Mouse (Mus musculus): ENCODE results near the gene Grb14. TPM values are rescaled to one million over a fixed set of nuclear protein-coding genes. Genes with fewer than 3 reads are reported as not detected.

Grb14 gene
- polyA plus RNA-seq, 1 experiment from 2014 or later: 8.8 TPM

DNA sequence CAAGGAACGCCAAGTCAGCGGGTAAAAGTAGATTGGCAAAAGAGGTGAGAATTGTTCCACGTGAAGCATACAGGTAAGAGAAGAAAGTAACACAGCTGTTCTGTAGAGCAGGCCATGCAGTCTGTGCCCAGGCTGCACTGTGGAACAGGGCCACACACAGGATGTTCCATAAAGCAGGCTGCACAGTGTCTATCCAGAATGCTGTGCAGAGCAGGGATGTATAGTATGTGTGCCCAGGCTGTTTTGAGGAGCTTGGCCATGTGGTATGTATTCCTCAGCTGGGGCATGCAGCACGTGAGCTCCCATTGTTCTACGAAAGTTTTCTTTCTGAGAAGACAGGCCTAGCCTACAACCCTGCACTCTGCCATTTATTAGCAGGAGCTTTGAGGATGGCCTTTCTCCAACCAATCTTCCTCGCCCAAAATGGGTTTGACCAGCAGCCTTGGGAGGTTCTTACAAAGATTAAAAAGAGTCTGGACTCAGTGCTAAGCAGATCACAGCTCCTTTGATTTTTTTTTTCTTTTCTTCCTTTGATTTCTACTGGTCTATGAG lies 57.8 kb downstream of the Grb14 start:
- 84% methylated on average over 6 of the region's 6 CpGs for WGBS
- Histone ChIP-seq H3K9me3 (ENCODE audit: control insufficient read depth, low read length) (no peaks in the 10 kb centered on the region), H3K4me3 (ENCODE audit: low read depth, low read length) (no peak overlapping the region), H3K4me2 (ENCODE audit: low read depth) (no peak overlapping the region), H3K27me3 (ENCODE audit: control insufficient read depth, insufficient read depth, low read length) (no peaks in the 10 kb centered on the region), H3K4me1 (ENCODE audit: control insufficient read depth, insufficient read depth, low read length) (no peaks in the 10 kb centered on the region), H3K27ac (ENCODE audit: low read depth, low read length) (no peak overlapping the region), H3K36me3 (ENCODE audit: control insufficient read depth, insufficient read depth, low read length) (no peaks in the 10 kb centered on the region), H3K9ac (ENCODE audit: low read length) (no peak overlapping the region)
- DNase-seq (ENCODE audit: low spot score) (no peak), ATAC-seq (ENCODE audit: insufficient read depth, low FRiP score, low TSS enrichment) (no peak)

DNA sequence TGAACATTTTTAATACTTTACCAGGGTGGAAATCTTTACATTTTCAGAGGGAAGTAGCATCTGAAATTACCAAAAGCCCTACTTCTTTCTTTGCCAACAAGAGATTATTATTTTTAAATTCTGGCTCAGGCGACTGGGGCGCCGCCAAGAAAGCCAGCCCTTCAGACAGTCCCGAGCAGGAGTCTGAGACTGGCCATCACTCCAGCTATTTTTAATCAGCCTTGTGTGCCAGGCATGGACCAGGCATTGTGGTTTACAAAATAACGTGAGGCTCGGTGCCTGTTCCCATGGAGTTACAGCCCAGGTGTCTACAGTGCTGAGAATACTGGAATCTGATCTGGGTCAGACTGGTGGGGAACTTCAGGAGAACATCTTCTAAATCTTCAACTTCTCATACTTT lies 58.5 kb downstream of the Grb14 start:
- H3K4me2 ChIP-seq (ENCODE audit: low read depth): no peak overlapping the region
- H3K27ac ChIP-seq (ENCODE audit: low read depth, low read length): no peak overlapping the region
- DNase-seq (ENCODE audit: low spot score): no peak
- H3K9me3 ChIP-seq (ENCODE audit: control insufficient read depth, low read length): no peaks in the 10 kb centered on the region
- H3K4me3 ChIP-seq (ENCODE audit: low read depth, low read length): no peak overlapping the region
- no peaks in the 10 kb centered on the region for H3K27me3 ChIP-seq (ENCODE audit: control insufficient read depth, insufficient read depth, low read length)
- 95% methylated on average over 6 of the region's 6 CpGs for WGBS
- no peak for ATAC-seq (ENCODE audit: insufficient read depth, low FRiP score, low TSS enrichment)
- H3K9ac ChIP-seq (ENCODE audit: low read length): no peak overlapping the region
- H3K36me3 ChIP-seq (ENCODE audit: control insufficient read depth, insufficient read depth, low read length): no peaks in the 10 kb centered on the region
- H3K4me1 ChIP-seq (ENCODE audit: control insufficient read depth, insufficient read depth, low read length): no peaks in the 10 kb centered on the region

DNA sequence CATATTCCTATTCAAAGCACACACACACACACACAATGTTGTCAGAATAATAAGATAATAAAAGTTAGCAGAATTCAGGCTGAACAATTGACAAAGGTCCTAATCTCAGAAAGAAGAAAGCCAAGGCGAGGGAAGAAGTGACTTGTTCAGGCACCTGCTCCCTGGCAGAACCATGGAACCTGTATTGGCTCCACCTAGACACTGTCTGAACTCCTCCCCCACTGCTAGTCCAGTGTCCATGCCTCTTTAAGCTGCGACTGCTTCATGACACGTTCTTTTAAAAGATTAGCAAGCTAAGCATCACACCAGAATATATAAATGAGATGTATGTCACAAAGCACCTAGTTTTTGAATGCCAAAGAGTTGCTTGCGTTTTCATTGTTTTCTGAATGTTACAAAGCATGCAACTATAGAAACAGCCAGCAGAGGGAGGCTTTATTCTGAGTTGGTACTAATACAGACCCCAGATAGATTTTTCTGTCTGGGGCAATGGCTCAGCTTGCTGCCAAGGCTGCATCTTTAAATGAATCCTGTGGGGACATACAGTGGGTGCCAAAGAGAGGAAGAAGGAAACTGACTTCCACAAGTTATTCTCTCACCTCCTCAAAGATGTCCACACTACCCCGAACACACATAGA lies 59.4 kb downstream of the Grb14 start:
- no peak overlapping the region for H3K9ac ChIP-seq (ENCODE audit: low read length)
- no peaks in the 10 kb centered on the region for H3K4me1 ChIP-seq (ENCODE audit: control insufficient read depth, insufficient read depth, low read length)
- peak; percentile 25 for DNase-seq (ENCODE audit: low spot score)
- no peaks in the 10 kb centered on the region for H3K9me3 ChIP-seq (ENCODE audit: control insufficient read depth, low read length)
- ATAC-seq (ENCODE audit: insufficient read depth, low FRiP score, low TSS enrichment): peak; percentile 69; the same call in 1 of the 2 replicates
- WGBS: 33% methylated on average over 5 of the region's 5 CpGs
- no peak overlapping the region for H3K4me3 ChIP-seq (ENCODE audit: low read depth, low read length)
- no peaks in the 10 kb centered on the region for H3K36me3 ChIP-seq (ENCODE audit: control insufficient read depth, insufficient read depth, low read length)
- no peak overlapping the region for H3K4me2 ChIP-seq (ENCODE audit: low read depth)
- no peaks in the 10 kb centered on the region for H3K27me3 ChIP-seq (ENCODE audit: control insufficient read depth, insufficient read depth, low read length)
- H3K27ac ChIP-seq (ENCODE audit: low read depth, low read length): no peak overlapping the region

DNA sequence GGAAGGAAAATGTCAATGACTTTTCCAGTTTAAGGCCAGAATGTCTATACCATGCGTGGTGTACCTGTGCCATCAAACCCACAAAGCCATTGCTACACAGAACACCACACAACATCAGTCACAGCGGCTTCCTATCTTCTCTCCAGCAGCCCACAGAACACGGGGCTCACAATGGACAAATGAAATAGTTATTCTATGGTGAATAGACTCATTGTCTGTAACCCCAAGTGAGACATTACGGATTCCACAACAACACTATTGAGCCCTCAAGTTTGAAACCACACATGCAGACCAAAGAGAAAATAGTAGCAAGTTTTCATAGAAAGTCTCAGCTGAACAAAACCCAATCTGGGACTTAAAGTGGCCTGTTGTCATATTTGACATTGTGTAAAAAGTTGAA lies 62.6 kb downstream of the Grb14 start:
- Histone ChIP-seq H3K4me3 (ENCODE audit: low read depth, low read length) (no peak overlapping the region), H3K4me1 (ENCODE audit: control insufficient read depth, insufficient read depth, low read length) (no peaks in the 10 kb centered on the region), H3K9ac (ENCODE audit: low read length) (no peak overlapping the region), H3K9me3 (ENCODE audit: control insufficient read depth, low read length) (no peaks in the 10 kb centered on the region), H3K36me3 (ENCODE audit: control insufficient read depth, insufficient read depth, low read length) (no peaks in the 10 kb centered on the region), H3K4me2 (ENCODE audit: low read depth) (no peak overlapping the region), H3K27ac (ENCODE audit: low read depth, low read length) (no peak overlapping the region), H3K27me3 (ENCODE audit: control insufficient read depth, insufficient read depth, low read length) (no peaks in the 10 kb centered on the region)
- 75% methylated on average over 4 of the region's 4 CpGs for WGBS
- DNase-seq (ENCODE audit: low spot score) (no peak), ATAC-seq (ENCODE audit: insufficient read depth, low FRiP score, low TSS enrichment) (no peak)

DNA sequence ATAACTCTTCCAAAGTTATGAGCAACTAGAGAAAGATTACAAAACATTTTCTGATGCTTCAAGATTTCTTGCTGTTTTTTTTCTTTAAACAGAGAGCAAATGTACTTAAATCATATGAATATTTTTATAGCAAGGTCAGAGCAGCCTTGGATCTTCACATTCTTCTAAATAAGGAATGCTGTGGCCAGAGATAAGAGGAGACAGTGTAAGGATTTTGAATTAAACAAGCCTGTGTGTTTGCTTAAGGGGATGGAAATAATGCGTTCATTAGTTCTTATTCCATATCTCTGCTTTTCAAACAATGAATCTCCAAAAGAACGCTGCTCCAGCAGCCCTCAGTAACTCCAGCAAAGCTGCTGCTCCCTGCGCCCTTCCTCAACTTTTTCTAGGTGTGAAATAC lies 63.4 kb downstream of the Grb14 start:
- 87% methylated on average over 3 of the region's 3 CpGs for WGBS
- H3K27me3 ChIP-seq (ENCODE audit: control insufficient read depth, insufficient read depth, low read length): no peaks in the 10 kb centered on the region
- DNase-seq (ENCODE audit: low spot score) (no peak), ATAC-seq (ENCODE audit: insufficient read depth, low FRiP score, low TSS enrichment) (no peak)
- no peaks in the 10 kb centered on the region for H3K9me3 ChIP-seq (ENCODE audit: control insufficient read depth, low read length)
- H3K4me3 ChIP-seq (ENCODE audit: low read depth, low read length): no peak overlapping the region
- no peaks in the 10 kb centered on the region for H3K4me1 ChIP-seq (ENCODE audit: control insufficient read depth, insufficient read depth, low read length)
- H3K4me2 ChIP-seq (ENCODE audit: low read depth): no peak overlapping the region
- no peaks in the 10 kb centered on the region for H3K36me3 ChIP-seq (ENCODE audit: control insufficient read depth, insufficient read depth, low read length)
- H3K9ac ChIP-seq (ENCODE audit: low read length): no peak overlapping the region
- no peak overlapping the region for H3K27ac ChIP-seq (ENCODE audit: low read depth, low read length)

DNA sequence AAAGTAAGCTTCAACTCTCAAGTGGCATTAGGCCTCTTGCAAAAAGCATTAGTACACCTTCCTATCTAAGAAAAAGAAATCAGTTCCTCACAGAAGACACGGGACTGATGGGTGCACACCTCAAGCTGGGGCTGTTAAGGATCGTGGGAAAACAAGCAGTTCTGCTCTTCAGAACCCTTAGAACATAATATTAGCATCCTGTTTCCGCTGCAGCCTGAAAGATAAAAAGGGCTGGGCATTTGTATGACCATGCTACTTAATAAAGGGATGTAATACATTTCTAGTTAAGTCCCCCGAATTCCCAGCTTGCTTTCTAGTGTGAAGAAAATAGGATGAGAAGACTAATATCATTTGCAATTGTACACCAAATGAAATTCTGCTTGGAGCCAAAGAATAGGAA lies 65.1 kb downstream of the Grb14 start:
- no peak overlapping the region for H3K4me3 ChIP-seq (ENCODE audit: low read depth, low read length)
- H3K4me2 ChIP-seq (ENCODE audit: low read depth): no peak overlapping the region
- H3K27me3 ChIP-seq (ENCODE audit: control insufficient read depth, insufficient read depth, low read length): no peaks in the 10 kb centered on the region
- H3K9ac ChIP-seq (ENCODE audit: low read length): no peak overlapping the region
- ATAC-seq (ENCODE audit: insufficient read depth, low FRiP score, low TSS enrichment): no peak
- H3K9me3 ChIP-seq (ENCODE audit: control insufficient read depth, low read length): no peaks in the 10 kb centered on the region
- H3K4me1 ChIP-seq (ENCODE audit: control insufficient read depth, insufficient read depth, low read length): no peaks in the 10 kb centered on the region
- DNase-seq (ENCODE audit: low spot score): no peak
- no peak overlapping the region for H3K27ac ChIP-seq (ENCODE audit: low read depth, low read length)
- H3K36me3 ChIP-seq (ENCODE audit: control insufficient read depth, insufficient read depth, low read length): no peaks in the 10 kb centered on the region
- WGBS: 82% methylated on average over 4 of the region's 4 CpGs

DNA sequence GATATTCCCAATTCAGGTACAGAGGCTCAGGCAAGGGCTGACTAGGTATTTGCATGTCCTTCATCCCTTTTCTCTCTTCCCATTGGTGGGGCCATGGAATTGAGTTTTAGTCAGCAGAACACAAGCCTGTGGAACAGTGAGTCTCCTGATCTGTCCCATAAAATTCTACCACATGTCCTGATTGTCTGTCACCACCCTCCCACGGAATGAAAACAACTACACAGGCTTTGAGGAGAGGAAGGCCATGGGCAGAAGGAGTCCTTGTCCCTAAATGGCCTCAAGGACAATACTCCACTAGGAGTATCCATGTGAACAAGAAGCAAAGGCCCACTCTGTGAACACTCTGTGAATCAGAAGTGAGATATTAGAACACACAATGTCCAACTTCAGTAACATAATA lies 69.3 kb downstream of the Grb14 start:
- Histone ChIP-seq H3K9me3 (ENCODE audit: control insufficient read depth, low read length) (no peaks in the 10 kb centered on the region), H3K9ac (ENCODE audit: low read length) (no peak overlapping the region), H3K4me1 (ENCODE audit: control insufficient read depth, insufficient read depth, low read length) (no peaks in the 10 kb centered on the region), H3K27ac (ENCODE audit: low read depth, low read length) (no peak overlapping the region), H3K4me3 (ENCODE audit: low read depth, low read length) (no peak overlapping the region), H3K27me3 (ENCODE audit: control insufficient read depth, insufficient read depth, low read length) (no peaks in the 10 kb centered on the region), H3K4me2 (ENCODE audit: low read depth) (no peak overlapping the region), H3K36me3 (ENCODE audit: control insufficient read depth, insufficient read depth, low read length) (no peaks in the 10 kb centered on the region)
- WGBS: 50% methylated on average over 1 of the region's 1 CpGs
- ATAC-seq (ENCODE audit: insufficient read depth, low FRiP score, low TSS enrichment): no peak
- no peak for DNase-seq (ENCODE audit: low spot score)

DNA sequence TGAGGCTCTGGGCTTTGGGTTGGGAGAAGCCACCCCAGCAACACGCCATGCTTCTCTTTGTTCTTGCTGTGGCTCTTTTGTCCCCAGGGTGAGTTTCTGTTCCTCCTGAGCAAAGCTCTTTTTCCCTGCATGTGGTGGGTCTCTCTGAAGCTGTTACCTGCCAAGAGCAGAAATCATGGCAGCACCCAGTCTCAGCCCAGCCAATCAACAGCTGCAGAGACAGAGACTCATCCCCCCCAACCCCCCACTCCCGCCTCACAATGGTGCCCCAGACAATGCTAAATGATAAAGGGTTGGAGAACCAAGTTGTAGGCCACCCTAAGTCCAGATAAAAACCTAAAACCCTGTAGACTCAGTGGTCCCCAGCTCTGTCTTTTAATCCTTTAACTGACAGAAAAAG lies 75.6 kb downstream of the Grb14 start:
- no peak for ATAC-seq (ENCODE audit: insufficient read depth, low FRiP score, low TSS enrichment)
- Histone ChIP-seq H3K4me2 (ENCODE audit: low read depth) (no peak overlapping the region), H3K36me3 (ENCODE audit: control insufficient read depth, insufficient read depth, low read length) (no peaks in the 10 kb centered on the region), H3K9ac (ENCODE audit: low read length) (no peak overlapping the region), H3K4me1 (ENCODE audit: control insufficient read depth, insufficient read depth, low read length) (no peaks in the 10 kb centered on the region), H3K27ac (ENCODE audit: low read depth, low read length) (no peak overlapping the region), H3K4me3 (ENCODE audit: low read depth, low read length) (no peak overlapping the region), H3K9me3 (ENCODE audit: control insufficient read depth, low read length) (no peaks in the 10 kb centered on the region), H3K27me3 (ENCODE audit: control insufficient read depth, insufficient read depth, low read length) (no peaks in the 10 kb centered on the region)
- 53% methylated on average over 2 of the region's 2 CpGs for WGBS
- no peak for DNase-seq (ENCODE audit: low spot score)

DNA sequence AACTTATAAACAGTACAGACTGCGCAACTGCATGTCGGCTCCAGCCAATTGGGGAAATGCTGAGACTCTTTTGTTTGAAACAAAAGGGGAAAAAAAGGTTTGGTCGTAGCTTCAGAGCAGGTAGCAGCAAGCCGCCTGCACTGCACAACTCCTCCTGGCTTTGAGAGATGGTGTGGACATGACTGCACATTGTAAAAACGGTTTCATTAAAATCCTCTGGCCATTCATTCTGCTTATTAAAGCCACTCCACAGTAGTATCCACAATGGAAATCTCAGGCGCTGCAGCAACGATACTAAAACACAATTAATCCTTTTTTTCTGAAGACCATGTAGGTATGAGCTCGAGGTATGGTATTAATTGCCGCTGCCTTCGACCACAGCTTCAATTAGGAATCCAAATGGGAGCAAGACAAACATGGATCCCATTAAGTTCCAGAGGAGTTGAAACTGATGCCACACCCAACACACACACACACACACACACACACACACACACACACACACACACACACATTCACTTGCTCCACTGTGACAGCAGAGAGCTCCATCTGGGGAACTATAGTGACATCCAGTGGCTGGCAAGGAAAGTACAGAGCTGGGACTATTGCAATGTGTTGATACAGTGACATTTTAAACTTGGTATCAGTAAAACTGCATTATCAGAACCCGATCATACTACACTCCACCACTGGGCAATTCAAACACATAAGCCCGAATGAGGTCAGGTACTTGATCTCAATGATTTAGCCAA lies 76.2 kb downstream of the Grb14 start:
- ATAC-seq (ENCODE audit: insufficient read depth, low FRiP score, low TSS enrichment): peak; percentile 66; the same call in 1 of the 2 replicates
- no peak overlapping the region for H3K4me3 ChIP-seq (ENCODE audit: low read depth, low read length)
- H3K36me3 ChIP-seq (ENCODE audit: control insufficient read depth, insufficient read depth, low read length): no peaks in the 10 kb centered on the region
- 87% methylated on average over 12 of the region's 12 CpGs for WGBS
- DNase-seq (ENCODE audit: low spot score): peak; percentile 19
- no peak overlapping the region for H3K27ac ChIP-seq (ENCODE audit: low read depth, low read length)
- H3K4me2 ChIP-seq (ENCODE audit: low read depth): no peak overlapping the region
- H3K9ac ChIP-seq (ENCODE audit: low read length): no peak overlapping the region
- H3K27me3 ChIP-seq (ENCODE audit: control insufficient read depth, insufficient read depth, low read length): no peaks in the 10 kb centered on the region
- no peaks in the 10 kb centered on the region for H3K9me3 ChIP-seq (ENCODE audit: control insufficient read depth, low read length)
- H3K4me1 ChIP-seq (ENCODE audit: control insufficient read depth, insufficient read depth, low read length): no peaks in the 10 kb centered on the region
